Mouse (Mus musculus) spleen, postnatal 14 days (tissue): Measurements from ENCODE around the gene 1110032F04Rik.

Source experiments
- DNase-seq, 2 experiments: peaks; one replicate each; pipeline ENCODE4 v3.0.0; 2021 to 2022; ENCODE audit warnings: low spot score in 2 of 2

1110032F04Rik gene

DNA sequence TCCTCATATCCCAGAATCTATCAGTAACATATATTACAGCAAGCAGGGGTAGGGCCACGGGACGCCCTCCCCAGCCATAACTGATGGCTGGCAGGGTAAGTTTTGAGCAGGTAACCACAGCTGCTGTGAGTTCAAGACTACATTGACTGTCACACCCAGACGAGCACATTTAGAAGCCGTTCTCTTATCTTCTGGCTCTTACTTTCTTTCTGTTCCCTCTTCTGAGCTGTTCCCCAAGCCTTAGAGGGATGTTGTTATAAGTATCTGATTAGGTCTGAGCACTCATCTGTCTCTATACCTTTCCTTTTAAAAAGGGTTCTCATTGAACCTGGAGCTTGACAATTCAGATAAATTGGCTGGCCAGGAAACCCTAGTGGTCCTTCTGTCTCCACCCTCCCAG is 38.1 kb downstream of the 1110032F04Rik start:
- no peak for DNase-seq
